ENCODE assay signal across 7 mouse cellular contexts in the genomic region with DNA sequence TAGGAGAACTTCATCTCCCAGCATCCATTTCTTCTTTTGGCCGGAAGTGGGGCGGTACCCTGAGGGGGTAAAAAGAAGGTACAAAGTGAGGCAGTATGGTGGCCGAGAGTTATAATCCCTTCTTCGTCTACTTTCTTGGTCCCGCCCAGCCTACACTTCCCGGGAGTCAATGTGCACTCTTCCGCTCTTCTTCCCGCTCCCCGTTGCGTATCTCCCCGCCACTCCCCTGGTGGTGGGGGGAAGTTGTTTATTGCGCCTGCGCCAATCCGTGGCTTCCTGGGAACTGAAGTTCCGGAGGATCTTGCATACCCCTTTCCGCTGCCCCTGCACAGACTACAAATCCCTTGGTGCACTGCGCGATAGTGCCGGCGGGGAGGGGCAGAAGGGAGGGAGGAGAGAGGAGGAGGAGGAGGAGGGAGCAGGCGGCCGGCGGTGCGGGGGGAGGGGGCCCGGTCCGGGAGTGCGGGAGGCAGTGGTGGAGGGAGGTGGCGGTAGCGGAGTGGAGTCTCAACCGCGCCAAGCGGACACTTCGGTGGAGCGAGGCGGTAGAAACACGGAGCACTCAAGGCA. TPM values are rescaled to one million over a fixed set of nuclear protein-coding genes. Genes with fewer than 3 reads are reported as not detected.
DNase-seq lines count a peak whose midpoint lies in the region; ATAC-seq and TF ChIP-seq lines count a peak whose summit lies in the region.

A gene (plus strand): TSS at position 387 of the 570 bp plus-strand sequence.

- H3K27me3 ChIP-seq in embryonic facial prominence, embryonic 10.5 days (replicated peaks; ENCODE audit: low read depth, poor library complexity, severe bottlenecking): no peaks in the 10 kb centered on the region
- H3K27me3 ChIP-seq in intestine, postnatal 0 days (replicated peaks; ENCODE audit: control insufficient read depth, insufficient read depth, low read length): no peaks in the 10 kb centered on the region
- H3K27me3 ChIP-seq in midbrain, embryonic 12.5 days: no peaks in the 10 kb centered on the region
- no peaks in the 10 kb centered on the region for H3K27me3 ChIP-seq in small intestine, adult 2 months (ENCODE audit: control insufficient read depth, insufficient read depth, low read length)

- H3K4me3 ChIP-seq in embryonic facial prominence, embryonic 10.5 days: peak within 1 kb of the TSS; percentile 99
- peak within 1 kb of the TSS; percentile 90 for H3K4me3 ChIP-seq in intestine, postnatal 0 days (ENCODE audit: low read depth, low read length)
- peak within 1 kb of the TSS; percentile 95 for H3K4me3 ChIP-seq in midbrain, embryonic 12.5 days
- peak within 1 kb of the TSS; percentile 91 for H3K4me3 ChIP-seq in small intestine, adult 2 months (ENCODE audit: low read depth, low read length)

- under 1% methylated on average over 36 of the region's 36 CpGs for WGBS in embryonic facial prominence, embryonic 10.5 days
- under 1% methylated on average over 36 of the region's 36 CpGs for WGBS in intestine, postnatal 0 days
- 1% methylated on average over 36 of the region's 36 CpGs for WGBS in midbrain, embryonic 12.5 days
- under 1% methylated on average over 36 of the region's 36 CpGs for WGBS in small intestine, adult 2 months

- TF ChIP-seq CTCF in intestine, postnatal 0 days (IDR thresholded peaks at IDR 0.05; ENCODE audit: low read depth): peak; percentile 59
- peak; percentile 32; the same call in 1 of the 2 replicates for TF ChIP-seq CTCF in small intestine, adult 2 months (IDR thresholded peaks at IDR 0.05; ENCODE audit: extremely low read depth, insufficient read length, insufficient replicate concordance, low read depth, low read length)

- DNase-seq in adrenal gland, postnatal 10 days: peak; percentile 98
- DNase-seq in embryonic facial prominence, embryonic 10.5 days (ENCODE audit: low spot score): peak; percentile 99
- DNase-seq in gonadal fat pad, adult 2 months (ENCODE audit: low read depth): peak; percentile 90
- peak; percentile 98 for DNase-seq in left cerebral cortex, postnatal 4 days

- intact Hi-C loops in left cerebral cortex, postnatal 4 days (cut with DNase I): no loop called here

- H3K4me2 ChIP-seq in intestine, postnatal 0 days (replicated peaks; ENCODE audit: low read depth): peak within 1 kb of the TSS; percentile 80
- H3K4me2 ChIP-seq in midbrain, embryonic 12.5 days (replicated peaks): peak within 1 kb of the TSS; percentile 60

- H3K9me3 ChIP-seq in embryonic facial prominence, embryonic 10.5 days: no peaks in the 10 kb centered on the region
- H3K9me3 ChIP-seq in intestine, postnatal 0 days (ENCODE audit: control insufficient read depth): no peaks in the 10 kb centered on the region
- no peaks in the 10 kb centered on the region for H3K9me3 ChIP-seq in midbrain, embryonic 12.5 days

- peak; percentile 79 for ATAC-seq in intestine, postnatal 0 days
- peak; percentile 81 for ATAC-seq in midbrain, embryonic 12.5 days (ENCODE audit: low FRiP score, low read depth)

- peaks cover 47% of the 10 kb centered on the region for H3K36me3 ChIP-seq in embryonic facial prominence, embryonic 10.5 days (replicated peaks)
- peaks cover 31% of the 10 kb centered on the region for H3K36me3 ChIP-seq in intestine, postnatal 0 days (ENCODE audit: control insufficient read depth, insufficient read depth)
- peaks cover 38% of the 10 kb centered on the region for H3K36me3 ChIP-seq in midbrain, embryonic 12.5 days
- H3K36me3 ChIP-seq in small intestine, adult 2 months (ENCODE audit: control insufficient read depth, insufficient read depth, low read length): peaks cover 38% of the 10 kb centered on the region

- peak within 1 kb of the TSS; percentile 97 for H3K27ac ChIP-seq in embryonic facial prominence, embryonic 10.5 days (replicated peaks)
- peak within 1 kb of the TSS; percentile 97 for H3K27ac ChIP-seq in intestine, postnatal 0 days (ENCODE audit: low read depth, low read length)
- H3K27ac ChIP-seq in midbrain, embryonic 12.5 days (replicated peaks): peak within 1 kb of the TSS; percentile 97
- H3K27ac ChIP-seq in small intestine, adult 2 months (ENCODE audit: insufficient read depth, low read depth, low read length): peak within 1 kb of the TSS; percentile 89

- peak; percentile 83 for TF ChIP-seq POLR2A in small intestine, adult 2 months (IDR thresholded peaks at IDR 0.05; ENCODE audit: low read depth, low read length)

- peaks cover 40% of the 10 kb centered on the region for H3K4me1 ChIP-seq in embryonic facial prominence, embryonic 10.5 days
- H3K4me1 ChIP-seq in intestine, postnatal 0 days (replicated peaks; ENCODE audit: control insufficient read depth, insufficient read depth, low read length): no peaks in the 10 kb centered on the region
- peaks cover 34% of the 10 kb centered on the region for H3K4me1 ChIP-seq in midbrain, embryonic 12.5 days
- peaks cover 5% of the 10 kb centered on the region for H3K4me1 ChIP-seq in small intestine, adult 2 months (ENCODE audit: control insufficient read depth, insufficient read depth, insufficient read length, low read length)

- peak within 1 kb of the TSS; percentile 86 for H3K9ac ChIP-seq in intestine, postnatal 0 days (ENCODE audit: low read depth, low read length)
- H3K9ac ChIP-seq in midbrain, embryonic 12.5 days (replicated peaks): peak within 1 kb of the TSS; percentile 98

RNA-seq across cellular contexts. Expression of the gene that starts here (rescaled TPM):
- 10 to 100 TPM; 43.5 to 50.5 TPM for total RNA-seq in adrenal gland, postnatal 10 days (2021)
- polyA plus RNA-seq in embryonic facial prominence, embryonic 10.5 days (2016; fragmentation: Nextera tagmentation; extraction: Ambion mirVana): 96.5 and 98.3 TPM in 2 replicates
- 22.8 and 23.2 TPM in 2 replicates for polyA plus RNA-seq in gonadal fat pad, adult 2 months (2012; rRNA removed)
- polyA plus RNA-seq in intestine, postnatal 0 days (2015; fragmentation: Nextera tagmentation; extraction: Ambion mirVana): 32.6 and 37.7 TPM in 2 replicates
- total RNA-seq in left cerebral cortex, postnatal 4 days (2021): 10 to 100 TPM; 46.2 to 48.7 TPM
- polyA plus RNA-seq in midbrain, embryonic 12.5 days (2016; fragmentation: Nextera tagmentation; extraction: Ambion mirVana): 89.4 and 96.5 TPM in 2 replicates
- 5.7 and 12.4 TPM in 2 replicates for polyA plus RNA-seq in small intestine, adult 2 months (2012; rRNA removed)

Comparison
In these comparisons a context has a peak if more than half of its experiments do, and no peak if none do; other contexts are left out.
1. Peak in every context shown above with its lines: DNase-seq, ATAC-seq, H3K4me3 ChIP-seq and H3K27ac ChIP-seq.